Mouse (Mus musculus) embryonic facial prominence, embryonic 12.5 days (tissue): ENCODE measurements at regions not wholly inside any gene's neighbourhood (a gene's known extent, or its start where the extent isn't known, plus 50 kb on each side); places are given as distances from the start of the nearest gene placed in this dataset.

Experiments
- ATAC-seq: fragments of 200-750 bp; cut with Nextera tagmentation; 2 replicates; pipeline ENCODE4 v1.8.0; 2017; ENCODE audit not compliant: insufficient number of reproducible peaks, insufficient read depth, low FRiP score, low TSS enrichment
- H3K27ac ChIP-seq: fragments of 300-500 bp; sonication (generic); 2 replicates; pipeline ENCODE4 v1.5.1; 2016; ENCODE audit warnings: mild to moderate bottlenecking
- H3K27me3 ChIP-seq: fragments of 300-500 bp; sonication (generic); 2 replicates; pipeline ENCODE4 v1.6.1; 2016; ENCODE audit warnings: mild to moderate bottlenecking, moderate library complexity
- H3K36me3 ChIP-seq: fragments of 300-500 bp; sonication (generic); 2 replicates; pipeline ENCODE4 v1.6.1; 2016; ENCODE audit warnings: mild to moderate bottlenecking
- H3K4me1 ChIP-seq: fragments of 300-500 bp; sonication (generic); 2 replicates; pipeline ENCODE4 v1.6.1; 2016
- H3K4me2 ChIP-seq: fragments of 300-500 bp; sonication (generic); replicated peaks from 2 replicates; pipeline ENCODE4 v1.6.1; 2016; ENCODE audit warnings: mild to moderate bottlenecking, moderate library complexity
- H3K4me3 ChIP-seq: fragments of 300-500 bp; sonication (generic); 2 replicates; pipeline ENCODE4 v1.5.1; 2016; ENCODE audit warnings: mild to moderate bottlenecking
- H3K9ac ChIP-seq: fragments of 300-500 bp; sonication (generic); 2 replicates; pipeline ENCODE4 v1.6.1; 2016; ENCODE audit warnings: mild to moderate bottlenecking, moderate library complexity
- H3K9me3 ChIP-seq: fragments of 300-500 bp; sonication (generic); 2 replicates; pipeline ENCODE4 v1.6.1; 2016; ENCODE audit warnings: mild to moderate bottlenecking, moderate library complexity
- WGBS: fragments of 180-500 bp; shearing (Covaris S2); methylation state at CpG from one replicate; pipeline ENCODE4 v1.1.7; 2016; 5-methylcytosine and 5-hydroxymethylcytosine counted together

DNA sequence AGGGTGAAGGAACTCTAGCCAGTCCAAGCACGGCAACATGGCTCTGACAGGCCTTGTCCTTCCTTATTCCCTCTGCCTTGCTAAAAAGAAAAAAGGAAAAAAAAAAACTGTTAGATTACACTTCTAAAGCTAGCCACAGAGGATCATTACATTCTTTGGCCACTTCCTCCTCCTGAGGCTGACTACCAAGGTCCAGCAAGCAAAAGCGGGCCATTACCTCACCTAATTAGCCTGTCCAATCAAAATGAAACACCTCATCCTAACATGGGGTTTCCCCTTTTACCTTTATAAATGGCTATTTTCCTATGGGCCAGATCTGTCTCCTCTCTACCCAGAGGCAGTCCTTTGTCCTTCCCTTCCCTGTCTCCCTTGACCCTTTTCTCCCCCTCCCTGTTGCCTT lies 102.2 kb downstream of the Pih1h3b start:
- H3K4me1 ChIP-seq = no peaks in the 10 kb centered on the region
- no peak overlapping the region for H3K4me3 ChIP-seq
- no peaks in the 10 kb centered on the region for H3K9me3 ChIP-seq
- no peak for ATAC-seq
- WGBS = 77% methylated on average over 2 of the region's 2 CpGs
- no peak overlapping the region for H3K4me2 ChIP-seq
- no peak overlapping the region for H3K27ac ChIP-seq
- H3K36me3 ChIP-seq = no peaks in the 10 kb centered on the region
- H3K9ac ChIP-seq = no peak overlapping the region
- peaks cover 7% of the 10 kb centered on the region; the same call in 1 of the 2 replicates for H3K27me3 ChIP-seq

DNA sequence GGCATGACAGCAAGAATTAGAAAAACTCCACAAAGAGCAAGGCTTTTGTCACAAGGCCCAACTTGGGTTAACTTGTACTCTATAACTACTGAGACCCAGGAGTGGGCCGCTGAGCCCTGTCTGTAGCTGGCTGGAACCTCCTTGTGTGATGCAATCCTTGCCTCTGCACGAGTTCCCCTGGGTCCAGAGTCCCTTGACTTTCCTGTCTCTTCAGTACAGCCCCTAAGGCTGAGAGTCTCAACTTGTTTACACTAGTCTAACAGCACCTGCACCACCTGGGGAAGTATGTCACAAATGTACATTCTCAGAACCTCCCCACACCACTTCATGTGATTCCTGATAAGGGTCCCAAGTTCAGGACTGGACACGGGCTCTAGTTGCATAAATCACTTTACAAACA lies 103.3 kb downstream of the Pih1h3b start:
- H3K36me3 ChIP-seq = no peaks in the 10 kb centered on the region
- 80% methylated on average over 3 of the region's 3 CpGs for whole genome bisulfite sequencing
- no peak overlapping the region for H3K9ac ChIP-seq
- H3K4me1 ChIP-seq = no peaks in the 10 kb centered on the region
- H3K4me2 ChIP-seq = no peak overlapping the region
- H3K9me3 ChIP-seq = no peaks in the 10 kb centered on the region
- H3K27me3 ChIP-seq = peaks cover 7% of the 10 kb centered on the region; the same call in 1 of the 2 replicates
- H3K27ac ChIP-seq = no peak overlapping the region
- no peak overlapping the region for H3K4me3 ChIP-seq
- no peak for ATAC-seq

GRCm38 (mm10) chrX:140179850-140180249 lies 117.2 kb downstream of the Pih1h3b start:
- WGBS = 79% methylated on average over 4 of the region's 4 CpGs
- no peaks in the 10 kb centered on the region for H3K36me3 ChIP-seq
- no peak overlapping the region for H3K4me3 ChIP-seq
- H3K9me3 ChIP-seq = no peaks in the 10 kb centered on the region
- H3K4me1 ChIP-seq = no peaks in the 10 kb centered on the region
- ATAC-seq = no peak
- H3K27me3 ChIP-seq = peaks cover 22% of the 10 kb centered on the region; the same call in 1 of the 2 replicates
- no peak overlapping the region for H3K27ac ChIP-seq
- no peak overlapping the region for H3K9ac ChIP-seq
- H3K4me2 ChIP-seq = no peak overlapping the region

DNA sequence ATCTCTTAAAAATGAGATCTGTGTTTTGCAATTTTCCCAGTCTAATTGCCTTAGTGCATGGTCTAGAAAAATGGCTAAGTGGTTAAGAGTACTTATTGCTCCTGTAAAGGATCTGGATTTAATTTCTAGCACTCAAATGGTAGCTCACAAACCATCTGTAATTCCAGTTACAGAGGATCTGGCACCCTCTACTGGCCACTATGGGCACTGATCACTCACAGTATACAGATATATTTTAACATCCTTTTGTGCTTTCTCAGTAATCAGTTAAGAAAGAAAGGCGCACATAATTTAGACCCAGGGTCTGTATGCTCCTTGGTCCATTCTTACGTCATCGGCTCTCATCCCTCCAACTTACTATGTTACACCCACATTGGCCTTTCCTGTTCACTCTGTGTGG lies 120.3 kb downstream of the Pih1h3b start:
- Histone ChIP-seq H3K9me3 (no peaks in the 10 kb centered on the region), H3K36me3 (no peaks in the 10 kb centered on the region), H3K4me2 (no peak overlapping the region), H3K4me3 (no peak overlapping the region), H3K4me1 (no peaks in the 10 kb centered on the region), H3K9ac (no peak overlapping the region), H3K27ac (no peak overlapping the region), H3K27me3 (0 out of 2 replicates have a peak, but pooled peaks cover 2% of the 10 kb centered on the region)
- 88% methylated on average over 3 of the region's 3 CpGs for WGBS
- no peak for ATAC-seq

DNA sequence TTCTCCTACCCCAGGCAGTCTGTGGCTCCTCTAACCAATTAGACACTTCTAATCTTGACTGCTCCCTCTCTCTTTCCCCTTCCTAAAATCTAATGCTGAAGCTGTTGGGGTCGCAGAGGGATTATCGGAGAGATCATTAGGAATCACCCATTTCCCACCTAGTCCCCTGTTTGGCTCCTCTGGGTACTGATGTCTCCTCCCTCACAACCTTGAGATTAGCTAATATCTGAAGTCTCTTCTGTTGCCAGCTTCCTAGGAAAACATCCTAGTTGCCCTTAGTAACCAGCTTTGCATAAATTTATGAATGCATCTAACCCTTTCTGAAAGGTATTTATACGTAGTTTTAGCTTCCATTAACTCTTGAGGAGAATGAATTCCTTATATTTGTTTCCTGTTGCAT lies 138.4 kb upstream of the Frmpd3 start:
- H3K9ac ChIP-seq = no peak overlapping the region
- ATAC-seq = no peak
- no peak overlapping the region for H3K4me3 ChIP-seq
- no peaks in the 10 kb centered on the region for H3K36me3 ChIP-seq
- no peak overlapping the region for H3K27ac ChIP-seq
- WGBS = 89% methylated on average over 3 of the region's 3 CpGs
- H3K4me1 ChIP-seq = no peaks in the 10 kb centered on the region
- peaks cover 12% of the 10 kb centered on the region; the same call in 1 of the 2 replicates for H3K27me3 ChIP-seq
- no peaks in the 10 kb centered on the region for H3K9me3 ChIP-seq
- no peak overlapping the region for H3K4me2 ChIP-seq

DNA sequence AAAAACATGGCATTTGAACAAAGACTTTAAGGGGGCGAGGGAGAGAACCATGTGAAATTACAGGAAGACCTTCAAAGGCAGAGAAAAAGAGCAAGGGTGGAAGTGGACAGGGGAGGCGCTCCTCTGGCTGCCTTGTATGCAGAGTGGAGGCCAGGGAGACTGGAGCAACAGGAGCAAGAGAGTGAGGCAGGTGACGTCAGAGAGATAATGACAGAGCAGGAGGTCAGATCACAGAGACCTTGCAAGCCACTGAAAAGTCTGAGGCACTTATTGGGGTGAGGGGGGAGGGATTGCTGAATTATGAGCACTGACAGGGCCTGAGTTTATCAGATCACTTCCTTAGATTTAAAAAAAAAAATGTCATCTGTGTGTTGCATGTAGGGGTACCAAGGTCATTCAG lies 133.3 kb upstream of the Frmpd3 start:
- Histone ChIP-seq H3K4me3 (no peak overlapping the region), H3K36me3 (no peaks in the 10 kb centered on the region), H3K4me1 (no peaks in the 10 kb centered on the region), H3K27me3 (peaks cover 4% of the 10 kb centered on the region; the same call in 1 of the 2 replicates), H3K9me3 (no peaks in the 10 kb centered on the region), H3K4me2 (no peak overlapping the region), H3K27ac (no peak overlapping the region), H3K9ac (no peak overlapping the region)
- no peak for ATAC-seq
- 45% methylated on average over 3 of the region's 3 CpGs for WGBS

- Histone ChIP-seq H3K4me2 (no peak overlapping the region), H3K27me3 (no peaks in the 10 kb centered on the region), H3K9ac (no peak overlapping the region), H3K27ac (no peak overlapping the region), H3K9me3 (no peaks in the 10 kb centered on the region), H3K4me3 (no peak overlapping the region), H3K4me1 (no peaks in the 10 kb centered on the region), H3K36me3 (no peaks in the 10 kb centered on the region)
- WGBS = 55% methylated on average over 3 of the region's 3 CpGs
- ATAC-seq = no peak
Measured at GRCm38 (mm10) chrX:140212644-140213361, 129.3 kb upstream of the Frmpd3 start.

- ATAC-seq = no peak
- Histone ChIP-seq H3K9ac (no peak overlapping the region), H3K4me2 (no peak overlapping the region), H3K36me3 (no peaks in the 10 kb centered on the region), H3K4me1 (no peaks in the 10 kb centered on the region), H3K9me3 (no peaks in the 10 kb centered on the region), H3K4me3 (no peak overlapping the region), H3K27me3 (no peaks in the 10 kb centered on the region), H3K27ac (no peak overlapping the region)
- WGBS = 73% methylated on average over 4 of the region's 4 CpGs
Measured at GRCm38 (mm10) chrX:140214198-140214849, 127.7 kb upstream of the Frmpd3 start.

DNA sequence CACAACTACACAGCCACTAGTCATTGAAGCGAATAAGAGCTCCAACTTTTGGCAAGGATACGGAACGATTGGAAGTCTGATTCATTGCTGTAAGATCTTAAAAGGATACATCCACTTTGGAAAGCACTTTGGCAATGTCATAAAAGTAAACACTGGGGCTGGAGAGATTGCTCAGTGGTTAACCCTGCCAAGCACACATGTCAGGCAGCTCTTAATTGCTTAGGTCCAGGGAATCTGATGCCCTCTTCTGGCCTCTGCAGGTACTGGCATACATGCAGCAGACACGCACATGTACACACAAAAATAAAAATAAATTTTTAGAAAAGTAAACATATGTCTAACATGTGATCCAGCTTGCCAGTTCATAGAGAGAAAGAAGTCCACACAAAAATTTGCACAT lies 86.3 kb upstream of the Frmpd3 start:
- Histone ChIP-seq H3K27ac (no peak overlapping the region), H3K4me1 (no peaks in the 10 kb centered on the region), H3K4me2 (no peak overlapping the region), H3K9me3 (no peaks in the 10 kb centered on the region), H3K27me3 (peaks cover 4% of the 10 kb centered on the region; the same call in 1 of the 2 replicates), H3K4me3 (no peak overlapping the region), H3K9ac (no peak overlapping the region), H3K36me3 (no peaks in the 10 kb centered on the region)
- WGBS = 87% methylated on average over 4 of the region's 4 CpGs
- no peak for ATAC-seq

- Histone ChIP-seq H3K4me3 (no peak overlapping the region), H3K27me3 (peaks cover 21% of the 10 kb centered on the region; the same call in 1 of the 2 replicates), H3K36me3 (no peaks in the 10 kb centered on the region), H3K4me2 (no peak overlapping the region), H3K9me3 (no peaks in the 10 kb centered on the region), H3K4me1 (no peaks in the 10 kb centered on the region), H3K27ac (no peak overlapping the region), H3K9ac (no peak overlapping the region)
- WGBS = 57% methylated on average over 5 of the region's 5 CpGs
- ATAC-seq = no peak
Measured at GRCm38 (mm10) chrX:140269742-140270457, 72.2 kb upstream of the Frmpd3 start.

- peaks cover 69% of the 10 kb centered on the region for H3K27me3 ChIP-seq
- 13% methylated on average over 33 of the region's 54 CpGs for WGBS
- no peaks in the 10 kb centered on the region for H3K4me1 ChIP-seq
Measured at GRCm38 (mm10) chrX:140277327-140277947, 64.6 kb upstream of the Frmpd3 start.

More at GRCm38 (mm10) chrX:140277327-140277947, 64.6 kb upstream of the Frmpd3 start:
- peak overlapping the region; percentile 56 for H3K9ac ChIP-seq
- no peak overlapping the region for H3K27ac ChIP-seq
- no peaks in the 10 kb centered on the region for H3K36me3 ChIP-seq
- H3K9me3 ChIP-seq = no peaks in the 10 kb centered on the region
- ATAC-seq = peak; percentile 28; the same call in 1 of the 2 replicates
- H3K4me3 ChIP-seq = peak overlapping the region; percentile 50
- peak overlapping the region; percentile 70 for H3K4me2 ChIP-seq
